Mouse (Mus musculus) brown adipose tissue, adult 24 weeks (tissue): ENCODE data around the gene Cyp2b19. TPM values are rescaled to one million over a fixed set of nuclear protein-coding genes. Genes with fewer than 3 reads are reported as not detected.

Source experiments
- H3K27ac ChIP-seq: fragments of 200-500 bp; replicated peaks from 2 replicates; pipeline ENCODE4 v1.5.1; 2012; ENCODE audit warnings: low read depth, mild to moderate bottlenecking, low read length
- H3K4me1 ChIP-seq: fragments of 200-500 bp; 2 replicates; pipeline ENCODE4 v1.6.1; 2012; ENCODE audit warnings: low read length, mixed read lengths; ENCODE audit not compliant: control insufficient read depth, insufficient read depth, insufficient read length
- H3K4me3 ChIP-seq: fragments of 200-500 bp; 2 replicates; pipeline ENCODE4 v1.5.1; 2012; ENCODE audit warnings: low read depth, mild to moderate bottlenecking, low read length, moderate library complexity; ENCODE audit not compliant: insufficient read depth
- polyA plus RNA-seq: library from polyadenylated mRNA; stranded (reverse); fragments of >200 nt; gene quantifications from 2 replicates; pipeline ENCODE4 v1.2.4, GENCODE M21; 2012; ENCODE audit not compliant: missing spikeins, insufficient read depth, insufficient read length

Cyp2b19 gene
- not detected in 2 replicates for polyA plus RNA-seq

DNA sequence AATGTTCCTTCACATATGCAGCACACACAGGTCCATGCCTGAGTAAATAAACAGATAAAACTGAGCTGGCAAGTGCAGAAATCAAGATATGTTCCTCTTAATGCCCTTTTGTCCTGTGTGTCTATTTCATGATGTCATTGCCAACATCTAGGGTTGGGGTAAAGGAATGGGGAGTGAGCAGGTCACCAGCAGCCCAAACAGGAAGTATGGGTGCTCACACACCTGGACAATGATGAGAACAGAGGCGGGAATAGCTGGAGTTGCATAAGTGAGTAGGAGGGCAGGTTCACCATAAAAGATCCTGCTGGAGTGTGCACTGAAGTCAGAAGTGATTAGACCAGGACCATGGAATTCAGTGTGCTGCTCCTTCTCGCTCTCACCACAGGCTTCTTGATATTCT is at the start of gene Cyp2b19:
TSS of gene Cyp2b19 (plus strand) at position 301 of the 400 bp plus-strand sequence.
- no peak within 1 kb of the TSS for H3K4me3 ChIP-seq
- H3K4me1 ChIP-seq = no peaks in the 10 kb centered on the region
- H3K27ac ChIP-seq = no peak within 1 kb of the TSS

DNA sequence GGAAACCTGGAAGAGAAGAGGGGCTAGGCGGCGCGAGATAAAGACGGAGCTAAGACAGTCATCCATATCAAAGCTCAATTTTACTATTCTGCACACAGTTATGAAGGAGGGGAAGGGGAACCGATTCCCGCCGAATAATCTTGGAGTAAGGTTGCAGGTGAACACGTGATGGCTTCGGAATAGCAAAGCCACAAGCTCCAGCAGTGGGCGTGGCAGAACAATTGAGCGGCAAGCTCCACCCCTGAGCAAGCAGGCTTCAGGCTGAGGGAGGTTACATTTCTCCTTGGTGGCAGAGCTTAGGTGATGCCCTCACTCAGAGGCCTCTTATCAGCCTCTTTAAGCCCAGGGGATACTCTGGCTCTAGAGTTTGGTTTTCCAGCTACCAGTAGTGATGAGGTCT is 45.9 kb upstream of the Cyp2b19 start:
- H3K4me1 ChIP-seq = no peaks in the 10 kb centered on the region
- no peak overlapping the region for H3K27ac ChIP-seq
- H3K4me3 ChIP-seq = no peak overlapping the region

DNA sequence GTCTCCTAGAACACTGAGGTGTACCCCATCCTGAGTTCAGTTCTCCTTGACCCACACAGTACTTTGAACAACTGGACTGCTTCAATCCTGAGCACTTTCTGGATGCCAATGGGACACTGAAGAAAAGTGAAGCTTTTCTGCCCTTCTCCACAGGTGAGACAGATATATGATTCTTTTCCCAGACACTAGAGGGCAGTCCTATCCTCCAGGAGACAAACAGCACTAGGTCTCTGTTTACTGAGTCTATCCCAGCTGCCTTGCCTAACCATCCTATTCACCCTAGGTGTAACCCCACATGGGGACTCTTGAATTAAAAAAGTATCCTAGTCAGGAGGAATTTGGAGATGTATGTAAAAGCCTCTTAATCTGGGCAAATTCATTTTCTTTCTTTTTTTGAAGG is 18.0 kb upstream of the Cyp2b19 start:
- H3K4me1 ChIP-seq = no peaks in the 10 kb centered on the region
- no peak overlapping the region for H3K4me3 ChIP-seq
- H3K27ac ChIP-seq = no peak overlapping the region

DNA sequence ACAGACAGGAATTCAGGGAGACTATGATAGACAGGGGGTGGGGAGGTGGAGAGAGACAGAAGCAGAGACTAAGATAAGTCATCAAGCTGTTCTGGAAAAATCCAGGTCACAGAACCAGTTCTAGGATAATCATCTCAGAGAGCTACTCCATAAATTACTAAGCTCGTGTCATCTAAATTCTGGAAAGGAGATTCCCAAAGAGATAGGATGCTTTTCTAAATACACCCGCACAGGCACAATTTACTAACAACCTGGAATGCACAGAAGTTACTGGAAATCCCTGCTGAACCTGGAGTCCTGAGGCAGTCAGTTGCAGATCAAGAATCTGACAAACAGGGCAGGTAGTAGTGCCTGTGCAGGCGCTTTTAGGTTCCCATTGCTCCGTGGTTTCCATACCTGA is 13.0 kb upstream of the Cyp2b19 start:
- no peaks in the 10 kb centered on the region for H3K4me1 ChIP-seq
- H3K27ac ChIP-seq = no peak overlapping the region
- no peak overlapping the region for H3K4me3 ChIP-seq

DNA sequence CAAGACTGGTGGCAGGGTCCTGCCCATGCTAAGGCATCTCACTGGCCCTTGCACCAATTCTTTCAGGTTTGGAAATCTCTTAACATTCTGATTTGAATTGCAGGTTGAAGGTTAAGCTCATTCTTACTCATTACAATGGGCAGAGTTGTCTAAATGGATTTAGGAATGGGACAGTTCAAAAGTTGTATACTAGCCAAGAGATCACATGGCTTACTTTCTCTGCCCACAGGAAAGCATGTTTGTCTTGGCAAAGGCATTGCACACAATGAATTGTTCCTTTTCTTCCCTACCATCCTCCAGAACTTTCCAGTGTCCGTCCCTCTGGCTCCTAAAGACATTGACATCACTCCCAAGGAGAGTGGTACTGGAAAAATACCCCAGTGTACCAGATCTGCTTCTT is 11.5 kb upstream of the Cyp2b19 start:
- no peak overlapping the region for H3K27ac ChIP-seq
- no peak overlapping the region for H3K4me3 ChIP-seq
- no peaks in the 10 kb centered on the region for H3K4me1 ChIP-seq

DNA sequence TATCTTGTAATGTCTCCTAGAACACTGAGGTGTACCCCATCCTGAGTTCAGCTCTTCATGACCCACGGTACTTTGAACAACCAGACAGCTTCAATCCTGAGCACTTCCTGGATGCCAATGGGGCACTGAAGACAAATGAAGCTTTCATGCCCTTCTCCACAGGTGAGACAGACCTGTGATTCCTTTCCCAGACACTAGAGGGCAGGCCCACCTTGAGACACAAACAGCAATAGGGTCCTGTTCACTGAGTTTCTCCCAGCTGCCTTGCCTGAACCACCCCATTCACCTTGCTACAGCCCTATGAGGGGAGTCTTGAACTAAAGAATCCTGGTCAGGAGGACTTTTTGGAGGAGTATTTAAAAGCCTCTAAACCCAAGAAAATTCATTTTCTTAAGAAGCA is 10.1 kb downstream of the Cyp2b19 start:
- no peaks in the 10 kb centered on the region for H3K4me1 ChIP-seq
- H3K27ac ChIP-seq = no peak overlapping the region
- H3K4me3 ChIP-seq = no peak overlapping the region

DNA sequence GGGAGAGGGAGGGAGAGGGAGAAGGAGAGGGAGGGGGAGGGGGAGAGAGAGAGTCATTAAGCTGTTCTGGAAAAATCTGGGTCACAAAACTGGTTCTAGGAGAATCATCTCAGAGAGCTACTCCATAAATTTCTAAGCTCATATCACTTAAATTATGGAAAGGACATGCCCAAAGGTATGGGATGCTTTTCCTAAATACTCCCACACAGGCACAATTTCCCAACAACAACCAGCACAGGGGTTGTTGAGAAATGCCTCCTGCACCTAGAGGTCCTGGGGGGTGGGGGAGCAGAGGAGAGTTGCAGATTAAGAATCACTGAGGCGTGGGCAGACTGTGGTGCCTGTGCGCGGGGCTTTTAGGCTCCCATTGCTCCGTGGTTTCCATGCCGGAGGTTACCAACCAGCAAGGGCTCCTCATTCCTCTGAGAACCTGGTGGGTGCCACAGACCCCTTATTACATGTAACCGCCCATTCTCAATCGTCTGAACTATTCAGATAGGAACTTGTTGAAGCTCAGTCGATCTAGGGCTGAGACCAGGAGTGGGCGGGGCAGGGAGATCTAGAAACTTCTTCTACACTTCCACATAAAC is 13.0 kb downstream of the Cyp2b19 start:
- Histone ChIP-seq H3K4me1 (no peaks in the 10 kb centered on the region), H3K27ac (no peak overlapping the region), H3K4me3 (no peak overlapping the region)

DNA sequence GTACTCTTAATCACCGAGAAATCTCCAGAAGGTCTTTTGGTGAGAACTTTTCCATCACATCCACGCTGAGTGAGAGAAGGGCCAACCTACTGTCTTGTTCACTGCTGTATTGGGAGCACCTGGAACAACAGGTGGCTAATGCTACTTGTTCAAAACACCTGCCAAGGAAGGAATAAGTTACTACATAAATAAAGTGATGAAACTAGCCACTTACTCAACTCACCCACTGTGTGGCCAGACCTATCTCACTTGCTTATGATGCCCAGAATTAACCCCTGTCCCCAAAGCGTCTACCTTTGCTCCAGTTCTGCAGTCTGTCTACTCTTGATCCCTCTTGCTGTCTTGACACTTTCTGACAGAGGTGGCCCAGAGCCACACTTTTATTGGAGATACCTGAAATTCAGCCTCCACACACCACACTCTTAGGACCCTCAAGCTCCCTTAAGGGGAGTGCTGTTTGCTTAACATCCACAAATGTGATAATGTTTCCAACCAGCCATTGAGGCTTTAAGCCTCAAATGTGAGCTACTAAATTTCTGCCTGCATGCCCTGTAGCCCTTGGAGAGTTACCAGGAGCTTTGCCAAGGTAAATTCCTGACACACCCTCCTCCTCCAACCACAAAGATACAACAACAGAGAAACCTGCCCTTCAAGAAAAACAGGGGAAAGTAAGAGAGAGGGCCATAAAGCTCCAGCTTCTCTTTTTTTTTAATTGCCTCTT is 16.1 kb downstream of the Cyp2b19 start:
- H3K27ac ChIP-seq = no peak overlapping the region
- H3K4me1 ChIP-seq = no peaks in the 10 kb centered on the region
- no peak overlapping the region for H3K4me3 ChIP-seq

DNA sequence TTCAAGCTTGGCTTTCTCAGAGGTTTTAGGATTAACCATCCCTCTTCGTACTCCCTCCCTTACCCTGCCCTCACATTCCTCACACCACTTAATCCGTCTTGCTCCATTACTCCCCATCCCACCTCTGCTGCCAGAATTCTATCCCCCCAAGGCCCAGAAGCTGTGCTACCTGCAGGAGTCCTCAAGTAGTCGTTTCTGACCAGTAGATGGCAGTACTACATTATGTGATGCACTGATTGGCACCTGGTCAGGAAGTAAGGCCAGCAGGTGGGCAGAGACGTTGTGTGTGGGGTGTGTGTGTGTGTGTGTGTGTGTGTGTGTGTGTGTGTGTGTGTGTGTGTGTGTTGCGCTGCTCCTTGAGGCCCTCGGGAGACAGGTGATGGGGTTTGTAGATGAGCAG is 18.9 kb downstream of the Cyp2b19 start:
- H3K4me3 ChIP-seq = no peak overlapping the region
- H3K4me1 ChIP-seq = no peaks in the 10 kb centered on the region
- H3K27ac ChIP-seq = no peak overlapping the region

DNA sequence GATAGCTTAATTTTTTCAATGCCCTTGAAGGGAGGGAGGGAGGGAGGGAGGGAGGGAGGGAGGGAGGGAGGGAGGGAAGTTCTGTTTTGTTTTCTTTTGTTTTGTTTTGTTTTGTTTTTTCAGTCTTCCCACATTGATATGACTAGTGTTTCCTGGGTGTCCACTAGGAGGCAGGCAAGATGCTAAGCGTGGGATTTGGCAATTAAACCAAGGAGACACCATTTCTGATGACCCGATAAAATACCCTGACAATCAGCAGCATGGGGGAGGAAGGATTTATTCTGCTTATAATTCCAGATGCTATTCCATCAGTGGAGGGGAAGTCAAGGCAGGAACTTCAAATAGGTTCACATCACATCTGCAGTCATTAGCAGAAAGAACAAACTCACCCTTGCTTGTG is 20.9 kb downstream of the Cyp2b19 start:
- Histone ChIP-seq H3K4me3 (no peak overlapping the region), H3K27ac (no peak overlapping the region), H3K4me1 (no peaks in the 10 kb centered on the region)

DNA sequence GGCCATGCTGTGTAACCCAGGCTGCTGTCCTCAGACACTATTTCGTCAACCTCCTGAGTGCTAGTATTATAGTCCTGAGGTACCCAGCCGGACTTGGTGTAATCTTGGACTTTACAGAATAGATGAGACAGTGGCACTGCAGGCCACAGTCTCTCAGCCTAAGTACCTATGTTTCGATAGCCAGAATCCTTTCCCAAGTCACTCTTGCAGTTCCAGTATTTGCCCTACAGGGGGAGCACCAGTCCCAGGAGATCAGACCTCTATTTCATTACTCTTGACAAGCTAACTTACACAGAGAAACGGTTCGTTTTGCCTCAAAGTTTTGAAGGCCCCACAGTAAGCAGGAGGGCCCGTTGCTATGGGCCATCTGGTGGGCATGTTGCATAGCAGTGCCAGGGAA is 21.5 kb downstream of the Cyp2b19 start:
- no peaks in the 10 kb centered on the region for H3K4me1 ChIP-seq
- H3K27ac ChIP-seq = no peak overlapping the region
- H3K4me3 ChIP-seq = no peak overlapping the region

DNA sequence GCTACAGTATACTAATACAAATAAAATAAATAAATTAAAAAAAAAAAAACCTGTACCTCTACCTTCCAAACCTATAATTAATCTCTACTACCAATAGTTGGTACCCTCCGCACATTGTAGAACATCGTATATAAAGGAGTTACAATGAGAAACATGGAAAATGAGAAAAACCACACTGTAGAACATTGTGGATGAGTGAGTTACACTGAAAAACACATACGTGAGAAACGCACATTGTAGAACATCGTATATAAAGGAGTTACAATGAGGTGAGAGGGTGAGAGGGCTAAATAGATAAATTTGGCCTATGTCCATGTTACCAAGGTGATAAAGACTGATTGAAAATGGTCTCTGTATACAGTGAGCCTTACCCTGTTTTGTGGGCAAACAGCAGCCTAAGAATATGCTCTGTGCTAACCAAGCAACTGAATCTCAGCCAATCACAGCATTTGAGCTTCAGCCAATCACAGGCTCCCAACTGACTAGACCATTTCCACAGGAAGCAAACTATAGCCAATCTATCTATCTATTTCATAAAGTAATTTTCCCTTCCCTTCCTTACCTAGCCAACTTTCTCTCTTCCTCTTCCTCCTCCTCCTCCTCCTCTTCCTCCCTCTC is 23.0 kb downstream of the Cyp2b19 start:
- no peak overlapping the region for H3K27ac ChIP-seq
- no peaks in the 10 kb centered on the region for H3K4me1 ChIP-seq
- no peak overlapping the region for H3K4me3 ChIP-seq

DNA sequence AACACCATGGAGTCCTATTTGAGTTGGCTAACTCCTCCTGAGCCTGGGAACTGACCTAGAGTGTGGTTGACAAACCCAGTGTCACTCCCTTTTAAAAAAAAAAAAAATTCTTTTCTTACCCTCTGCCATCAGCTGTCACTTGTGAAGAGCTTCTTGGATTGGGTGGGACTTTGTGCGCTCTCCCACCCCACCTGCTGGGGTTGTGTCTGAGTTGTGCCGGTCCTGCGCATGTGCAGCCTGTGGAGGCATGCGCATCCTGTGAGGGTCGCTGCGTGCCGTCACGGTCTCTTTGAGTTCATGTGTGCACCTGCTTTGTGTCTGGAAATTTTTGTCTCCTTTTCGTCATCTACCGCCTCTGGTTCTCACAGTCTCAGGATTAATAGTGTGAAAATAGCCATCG is 23.6 kb downstream of the Cyp2b19 start:
- H3K4me1 ChIP-seq = no peaks in the 10 kb centered on the region
- no peak overlapping the region for H3K27ac ChIP-seq
- no peak overlapping the region for H3K4me3 ChIP-seq

DNA sequence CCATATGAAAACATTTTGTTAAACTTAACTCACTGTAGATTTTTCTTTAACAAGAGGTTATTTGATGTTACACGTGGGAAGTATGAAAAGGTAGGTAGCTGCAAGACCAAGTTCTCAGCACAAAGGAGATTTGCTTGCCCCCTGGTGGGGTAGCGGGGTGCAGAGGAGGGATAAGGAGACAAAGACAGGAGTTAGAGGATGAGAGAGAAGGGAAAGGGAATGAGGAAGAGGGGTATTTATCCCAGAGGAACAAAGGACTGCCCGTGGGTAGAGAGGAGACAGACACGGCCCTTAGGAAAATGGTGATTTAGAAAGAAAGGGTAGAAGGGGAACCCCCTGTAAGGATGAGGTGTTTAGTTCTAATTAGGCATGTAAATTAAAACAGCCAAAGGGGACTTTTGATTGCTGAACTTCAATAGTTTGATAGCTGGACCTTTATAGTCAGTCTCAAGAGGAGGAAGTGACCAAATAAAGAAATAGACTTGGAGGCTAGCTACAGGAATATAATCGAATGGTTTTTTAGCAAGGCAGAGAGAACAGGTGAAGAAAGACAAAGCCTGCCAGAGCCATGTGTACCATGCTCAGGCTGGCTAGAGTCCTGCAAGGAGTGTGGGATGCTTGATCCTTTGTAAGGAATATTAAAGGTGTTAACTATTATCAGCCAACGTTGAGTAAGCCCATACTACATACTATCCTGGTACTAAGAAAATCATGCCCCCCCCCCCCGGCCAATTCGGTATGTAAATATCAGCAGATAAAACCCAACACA is 24.2 kb downstream of the Cyp2b19 start:
- H3K4me1 ChIP-seq = no peaks in the 10 kb centered on the region
- H3K4me3 ChIP-seq = no peak overlapping the region

DNA sequence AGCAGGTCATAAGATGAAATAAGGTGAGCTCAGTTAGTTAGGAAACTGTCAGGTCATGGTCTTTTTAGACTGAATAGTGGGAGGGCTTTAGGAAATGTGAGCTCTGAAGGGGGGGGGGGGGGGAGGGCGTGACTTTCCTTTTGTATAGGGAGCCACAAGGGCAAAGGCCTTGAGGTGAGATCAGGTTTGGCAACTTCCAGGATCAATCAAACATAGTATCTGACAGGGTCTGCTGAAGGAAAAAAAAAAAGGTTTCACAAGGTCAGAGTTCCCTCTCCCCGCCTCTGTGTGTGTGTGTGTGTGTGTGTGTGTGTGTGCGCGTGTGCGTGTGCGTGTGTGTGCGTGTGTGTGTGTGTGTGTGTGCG is 24.8 kb downstream of the Cyp2b19 start:
- no peaks in the 10 kb centered on the region for H3K4me1 ChIP-seq
- H3K27ac ChIP-seq = no peak overlapping the region

More for the DNA sequence above, 24.2 kb downstream of the Cyp2b19 start:
- H3K27ac ChIP-seq = no peak overlapping the region

More for the DNA sequence above, 24.8 kb downstream of the Cyp2b19 start:
- H3K4me3 ChIP-seq = no peak overlapping the region
